Mouse (Mus musculus) E14TG2a.4 (cell line): Measurements from ENCODE around the gene Tec.

Source experiments
- CTCF ChIP-seq: conservative IDR thresholded peaks from 2 replicates; pipeline ENCODE4 v1.5.1; 2014; ENCODE audit warnings: low read length
- NANOG ChIP-seq: IDR thresholded peaks from 2 replicates; pipeline ENCODE4 v1.6.1; 2014; ENCODE audit warnings: borderline replicate concordance, low read length, mixed read lengths
- POU5F1 ChIP-seq: IDR thresholded peaks from 2 replicates; pipeline ENCODE4 v1.6.1; 2014; ENCODE audit warnings: low read length, borderline replicate concordance

DNA sequence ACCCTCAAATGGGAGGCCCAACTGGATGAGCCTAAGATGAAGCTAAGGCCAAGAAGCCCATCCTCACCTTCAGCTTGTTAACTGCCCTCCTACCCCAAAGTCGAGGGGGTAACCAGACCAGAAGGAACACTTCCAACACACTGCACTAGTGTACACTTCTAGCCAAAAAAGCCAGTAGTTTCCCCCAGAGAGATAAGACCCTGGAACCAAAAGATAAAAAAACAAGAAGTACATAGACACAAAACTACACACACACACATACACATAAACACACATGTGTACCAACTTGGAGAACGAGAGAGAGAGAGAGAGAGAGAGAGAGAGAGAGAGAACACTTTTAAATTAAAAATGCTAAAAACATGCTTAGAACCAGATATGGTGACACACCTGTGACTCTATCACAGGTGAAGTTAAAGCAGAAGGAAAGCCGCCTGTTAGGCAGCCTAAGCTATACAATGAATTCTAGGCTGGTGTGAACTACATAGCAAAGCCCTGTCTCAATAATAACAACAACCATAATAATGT is 3.6 kb downstream of the Tec start:
- TF ChIP-seq CTCF = no peak
- TF ChIP-seq NANOG = no peak
- TF ChIP-seq POU5F1 = no peak
